Mouse (Mus musculus): Measurements from ENCODE around the gene Spef1. TPM values are rescaled to one million over a fixed set of nuclear protein-coding genes. Genes with fewer than 3 reads are reported as not detected.

The Spef1 gene
- total and polyA plus RNA-seq, 2 experiments from 2014 or later, result 7.8 to 17.3 TPM

GRCm38 (mm10) chr2:131129836-131130235 is 57.2 kb downstream of the Spef1 start:
- Histone ChIP-seq H3K4me2 (ENCODE audit: low read depth, low read length) (no peak overlapping the region), H3K4me3 (ENCODE audit: low read length) (no peak overlapping the region), H3K9ac (replicated peaks; ENCODE audit: low read length) (no peak overlapping the region), H3K27me3 (ENCODE audit: insufficient read depth, low read length) (no peaks in the 10 kb centered on the region), H3K27ac (no peak overlapping the region), H3K4me1 (ENCODE audit: insufficient read depth, low read length) (peaks cover 9% of the 10 kb centered on the region), H3K36me3 (ENCODE audit: insufficient read depth, low read length) (no peaks in the 10 kb centered on the region), H3K9me3 (ENCODE audit: low read length) (no peaks in the 10 kb centered on the region)
- DNase-seq (ENCODE audit: low spot score) (no peak), ATAC-seq (no peak)
- no peak for TF ChIP-seq CTCF (IDR thresholded peaks at IDR 0.05; ENCODE audit: low read depth)
- WGBS, result 84% methylated on average over 5 of the region's 5 CpGs

DNA sequence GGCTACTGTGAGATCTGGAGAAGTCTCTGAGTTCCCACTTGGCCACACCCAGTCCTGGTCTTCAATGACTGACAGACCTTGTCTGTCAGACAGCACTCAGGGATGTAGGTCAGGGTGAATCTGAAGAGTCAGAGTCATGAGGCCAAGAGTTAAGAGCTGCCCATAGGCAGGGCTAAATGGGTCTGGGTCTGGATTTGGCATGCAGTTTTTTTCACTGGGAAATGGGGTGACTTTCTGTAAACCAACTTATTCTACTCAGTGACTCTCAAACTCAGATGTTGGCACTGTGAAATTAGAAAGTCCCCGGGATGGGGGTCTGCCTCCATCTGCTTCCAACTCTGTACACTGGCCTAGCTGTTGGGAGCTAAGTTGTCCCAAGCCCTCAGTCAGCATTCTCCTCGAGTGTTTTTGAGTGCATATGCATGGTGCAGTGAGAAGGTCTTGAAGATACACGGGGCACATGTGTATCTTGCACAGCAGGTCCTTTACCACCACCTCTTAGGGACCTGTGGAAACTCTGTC is 58.4 kb downstream of the Spef1 start:
- no peak for ATAC-seq
- Histone ChIP-seq H3K36me3 (ENCODE audit: insufficient read depth, low read length) (no peaks in the 10 kb centered on the region), H3K9me3 (ENCODE audit: low read length) (no peaks in the 10 kb centered on the region), H3K9ac (replicated peaks; ENCODE audit: low read length) (no peak overlapping the region), H3K4me2 (ENCODE audit: low read depth, low read length) (peak overlapping the region; percentile 70; the same call in 1 of the 2 replicates), H3K4me3 (ENCODE audit: low read length) (no peak overlapping the region), H3K27me3 (ENCODE audit: insufficient read depth, low read length) (no peaks in the 10 kb centered on the region), H3K27ac (no peak overlapping the region), H3K4me1 (ENCODE audit: insufficient read depth, low read length) (peaks cover 9% of the 10 kb centered on the region)
- no peak for TF ChIP-seq CTCF (IDR thresholded peaks at IDR 0.05; ENCODE audit: low read depth)
- 71% methylated on average over 3 of the region's 3 CpGs for WGBS
- DNase-seq (ENCODE audit: low spot score), result no peak

DNA sequence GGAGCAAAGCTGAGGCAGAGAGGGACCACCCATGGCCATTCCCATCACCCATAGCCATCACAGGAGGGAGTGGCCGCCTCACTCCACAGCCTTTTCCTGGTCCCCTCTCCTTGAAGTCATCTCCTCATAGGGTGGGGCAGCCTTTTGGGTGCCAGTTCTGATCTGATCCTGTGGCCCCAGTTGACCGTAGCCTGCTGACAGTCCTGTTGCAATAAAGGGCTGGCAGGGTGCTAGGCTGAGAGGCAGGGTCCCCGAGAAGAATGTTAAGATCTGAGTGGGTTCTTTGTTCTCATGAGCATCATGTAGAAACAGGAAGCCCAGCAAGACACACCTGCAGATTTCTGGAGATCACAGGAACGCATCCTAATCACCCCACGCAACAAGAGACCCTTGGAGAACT is 58.9 kb downstream of the Spef1 start:
- Histone ChIP-seq H3K9me3 (ENCODE audit: low read length) (no peaks in the 10 kb centered on the region), H3K4me1 (ENCODE audit: insufficient read depth, low read length) (peaks cover 9% of the 10 kb centered on the region), H3K4me3 (ENCODE audit: low read length) (peak overlapping the region; percentile 39), H3K36me3 (ENCODE audit: insufficient read depth, low read length) (no peaks in the 10 kb centered on the region), H3K4me2 (ENCODE audit: low read depth, low read length) (peak overlapping the region; percentile 70), H3K27me3 (ENCODE audit: insufficient read depth, low read length) (no peaks in the 10 kb centered on the region), H3K9ac (replicated peaks; ENCODE audit: low read length) (no peak overlapping the region), H3K27ac (no peak overlapping the region)
- WGBS, result 87% methylated on average over 5 of the region's 5 CpGs
- no peak for TF ChIP-seq CTCF (IDR thresholded peaks at IDR 0.05; ENCODE audit: low read depth)
- DNase-seq (ENCODE audit: low spot score) (no peak), ATAC-seq (no peak)

DNA sequence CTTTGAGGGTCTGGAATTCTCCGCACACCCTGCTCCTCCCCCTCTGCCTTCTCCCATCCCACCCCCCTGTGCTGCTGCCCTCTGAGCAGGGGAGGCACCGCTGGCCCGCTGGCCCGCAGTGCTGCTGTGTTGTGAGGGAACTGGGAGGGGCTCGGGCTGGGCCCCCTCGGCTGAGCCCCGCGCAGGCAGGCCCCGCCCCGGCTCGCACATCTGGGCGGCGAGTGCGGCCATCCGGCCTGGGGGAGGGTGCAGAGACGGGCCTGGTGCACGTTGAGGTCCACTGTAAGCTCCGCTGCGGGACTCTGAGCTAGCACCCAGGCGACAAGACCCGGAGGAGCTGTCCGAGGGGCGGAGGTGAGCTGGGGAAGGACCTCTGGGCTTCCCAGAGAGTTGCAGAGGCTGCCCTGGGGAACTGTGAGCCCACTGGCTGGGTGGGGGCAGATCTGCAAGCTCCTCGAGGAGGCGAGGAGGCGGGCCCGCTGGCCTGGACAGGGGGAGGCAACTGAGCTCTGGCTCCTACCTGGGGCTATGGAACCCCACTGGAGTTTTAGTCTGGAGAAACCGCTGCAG is 59.8 kb downstream of the Spef1 start, which contains the start of gene Hspa12b:
Gene Hspa12b (plus strand): TSS at position 120 of the 570 bp plus-strand sequence.
- Histone ChIP-seq H3K4me2 (ENCODE audit: low read depth, low read length) (peak within 1 kb of the TSS; percentile 70), H3K36me3 (ENCODE audit: insufficient read depth, low read length) (no peaks in the 10 kb centered on the region), H3K4me1 (ENCODE audit: insufficient read depth, low read length) (peaks cover 9% of the 10 kb centered on the region), H3K27me3 (ENCODE audit: insufficient read depth, low read length) (no peaks in the 10 kb centered on the region), H3K4me3 (ENCODE audit: low read length) (peak within 1 kb of the TSS; percentile 39), H3K9me3 (ENCODE audit: low read length) (no peaks in the 10 kb centered on the region), H3K9ac (replicated peaks; ENCODE audit: low read length) (peak within 1 kb of the TSS; percentile 54), H3K27ac (peak within 1 kb of the TSS; percentile 45; the same call in 1 of the 2 replicates)
- TF ChIP-seq CTCF (IDR thresholded peaks at IDR 0.05; ENCODE audit: low read depth), result no peak
- WGBS, result 4% methylated on average over 28 of the region's 28 CpGs
- peak; percentile 9 for DNase-seq (ENCODE audit: low spot score)
- peak; percentile 48 for ATAC-seq

DNA sequence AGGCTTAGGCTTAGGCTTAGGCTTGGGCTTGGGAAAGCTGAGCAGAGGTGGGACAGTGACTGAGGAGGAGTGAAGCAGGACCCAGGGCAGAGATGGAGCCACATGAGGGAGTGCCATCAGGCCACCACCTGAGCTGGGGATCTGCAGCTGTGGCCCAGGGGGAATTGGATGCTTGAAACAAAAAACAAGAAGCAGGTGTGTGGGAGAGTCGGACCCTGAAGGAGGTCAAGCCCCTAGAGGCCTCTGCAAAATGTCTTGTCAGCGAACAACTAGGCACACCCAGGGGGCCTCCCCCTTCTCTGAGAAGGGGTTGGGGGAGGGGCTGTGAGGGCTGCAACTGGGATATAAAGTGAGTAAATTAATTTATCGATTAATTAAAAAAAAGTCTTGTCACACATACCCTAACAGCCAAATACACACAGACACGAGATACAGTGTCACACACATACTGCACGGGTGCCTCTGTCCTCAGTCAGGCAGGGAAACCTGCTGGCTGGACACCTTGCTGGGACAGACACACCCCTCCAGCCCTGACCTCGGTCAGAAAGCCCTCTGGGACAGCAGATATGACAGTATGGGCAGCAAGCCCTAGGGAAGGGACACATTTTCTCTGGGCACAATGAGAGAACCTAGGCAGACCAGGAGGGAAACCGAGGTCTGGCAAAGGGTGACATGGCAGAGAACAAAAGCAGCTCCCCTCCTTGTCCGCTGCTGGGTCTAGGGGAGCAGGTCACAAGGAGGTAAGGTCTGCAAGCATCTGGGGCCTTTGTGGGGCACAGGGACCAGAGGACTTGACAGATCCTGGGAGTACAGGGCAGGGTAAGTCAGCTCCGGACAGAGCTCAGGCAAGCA is 60.9 kb downstream of the Spef1 start:
- H3K9ac ChIP-seq (replicated peaks; ENCODE audit: low read length), result no peak overlapping the region
- no peaks in the 10 kb centered on the region for H3K27me3 ChIP-seq (ENCODE audit: insufficient read depth, low read length)
- no peak overlapping the region for H3K27ac ChIP-seq
- peaks cover 9% of the 10 kb centered on the region for H3K4me1 ChIP-seq (ENCODE audit: insufficient read depth, low read length)
- no peaks in the 10 kb centered on the region for H3K9me3 ChIP-seq (ENCODE audit: low read length)
- no peak overlapping the region for H3K4me2 ChIP-seq (ENCODE audit: low read depth, low read length)
- 47% methylated on average over 9 of the region's 9 CpGs for WGBS
- DNase-seq (ENCODE audit: low spot score), result no peak
- TF ChIP-seq CTCF (IDR thresholded peaks at IDR 0.05; ENCODE audit: low read depth), result no peak
- H3K4me3 ChIP-seq (ENCODE audit: low read length), result no peak overlapping the region
- H3K36me3 ChIP-seq (ENCODE audit: insufficient read depth, low read length), result no peaks in the 10 kb centered on the region
- peak; percentile 53; the same call in 1 of the 2 replicates for ATAC-seq

DNA sequence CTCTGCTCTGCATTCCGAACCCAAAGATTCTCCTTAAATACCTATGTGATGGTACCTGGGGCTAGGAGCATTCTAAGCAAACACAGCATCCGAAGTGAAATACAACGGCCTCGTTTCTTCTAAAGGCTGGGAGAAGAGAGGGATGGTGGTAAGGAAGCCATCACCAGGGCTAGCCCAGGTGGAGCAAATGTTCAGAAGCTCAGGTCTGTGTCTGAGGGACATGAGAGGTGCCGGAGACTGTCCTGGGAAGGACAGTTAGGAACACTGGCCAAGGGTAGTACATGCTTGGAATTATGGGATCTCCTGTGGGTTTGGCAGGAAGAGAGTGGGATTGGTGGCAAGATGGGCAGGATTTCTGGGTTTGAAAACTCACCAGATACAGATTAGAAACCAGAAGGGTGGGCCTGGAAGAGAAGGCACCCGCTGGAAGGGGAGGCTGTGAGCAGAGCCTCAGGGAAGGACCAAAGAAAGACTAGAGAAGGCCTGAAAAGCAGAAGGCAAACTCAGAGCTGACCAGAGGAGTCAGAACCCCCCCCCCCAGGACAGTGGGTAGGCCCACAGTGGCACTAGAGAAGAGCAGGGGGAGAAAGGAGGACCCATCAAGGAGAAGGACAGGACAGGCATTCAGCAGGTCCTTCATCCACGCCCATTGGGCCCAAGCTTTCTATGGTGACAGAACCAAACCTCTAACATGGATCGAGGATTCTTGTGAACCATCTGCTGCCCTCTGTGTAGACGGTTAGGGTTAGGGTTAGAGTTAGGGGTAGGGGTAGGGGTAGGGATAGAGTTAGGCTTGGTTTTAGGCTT is 61.7 kb downstream of the Spef1 start:
- 91% methylated on average over 9 of the region's 9 CpGs for WGBS
- Histone ChIP-seq H3K27me3 (ENCODE audit: insufficient read depth, low read length) (no peaks in the 10 kb centered on the region), H3K4me1 (ENCODE audit: insufficient read depth, low read length) (peaks cover 9% of the 10 kb centered on the region), H3K4me3 (ENCODE audit: low read length) (no peak overlapping the region), H3K9ac (replicated peaks; ENCODE audit: low read length) (no peak overlapping the region), H3K4me2 (ENCODE audit: low read depth, low read length) (no peak overlapping the region), H3K36me3 (ENCODE audit: insufficient read depth, low read length) (no peaks in the 10 kb centered on the region), H3K27ac (no peak overlapping the region), H3K9me3 (ENCODE audit: low read length) (no peaks in the 10 kb centered on the region)
- no peak for DNase-seq (ENCODE audit: low spot score)
- TF ChIP-seq CTCF (IDR thresholded peaks at IDR 0.05; ENCODE audit: low read depth), result no peak
- ATAC-seq, result no peak
